Mouse (Mus musculus) lung, postnatal 4 days (tissue): ENCODE results near the gene Myb.

ENCODE experiments used
- DNase-seq, 2 experiments: peaks; one replicate each; pipeline ENCODE4 v3.0.0; 2021

Gene Myb

GRCm38 (mm10) chr10:21076731-21077130 lies 84.1 kb downstream of the Myb start:
- DNase-seq: no peak

GRCm38 (mm10) chr10:21076137-21076536 lies 84.6 kb downstream of the Myb start:
- DNase-seq: no peak
